Mouse (Mus musculus): ENCODE measurements at regions not wholly inside any gene's neighbourhood (a gene's known extent, or its start where the extent isn't known, plus 50 kb on each side); places are given as distances from the start of the nearest gene placed in this dataset.

DNA sequence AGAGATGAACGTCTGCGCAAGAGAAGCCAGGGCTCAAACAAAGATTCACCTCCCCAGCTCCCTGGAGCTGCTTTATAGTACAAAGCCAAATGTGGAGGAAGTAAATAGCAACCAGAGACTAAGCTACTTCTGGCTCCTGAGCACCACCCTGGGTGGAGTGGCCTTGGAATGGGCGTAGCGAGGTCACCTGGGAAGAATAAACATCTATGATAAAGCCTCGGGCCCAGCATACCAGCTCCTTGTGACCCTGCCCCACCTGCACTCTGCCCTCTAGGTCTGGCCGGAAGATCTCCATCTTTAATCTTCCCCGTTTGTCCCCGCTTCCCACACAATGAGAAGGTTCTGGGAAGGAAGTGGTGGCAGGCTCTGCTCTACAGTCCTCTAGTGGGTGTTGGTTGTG lies 61.0 kb upstream of the Ptpn3 start:
- DNase-seq (ENCODE audit: extremely low spot score, low spot score), result no peak

DNA sequence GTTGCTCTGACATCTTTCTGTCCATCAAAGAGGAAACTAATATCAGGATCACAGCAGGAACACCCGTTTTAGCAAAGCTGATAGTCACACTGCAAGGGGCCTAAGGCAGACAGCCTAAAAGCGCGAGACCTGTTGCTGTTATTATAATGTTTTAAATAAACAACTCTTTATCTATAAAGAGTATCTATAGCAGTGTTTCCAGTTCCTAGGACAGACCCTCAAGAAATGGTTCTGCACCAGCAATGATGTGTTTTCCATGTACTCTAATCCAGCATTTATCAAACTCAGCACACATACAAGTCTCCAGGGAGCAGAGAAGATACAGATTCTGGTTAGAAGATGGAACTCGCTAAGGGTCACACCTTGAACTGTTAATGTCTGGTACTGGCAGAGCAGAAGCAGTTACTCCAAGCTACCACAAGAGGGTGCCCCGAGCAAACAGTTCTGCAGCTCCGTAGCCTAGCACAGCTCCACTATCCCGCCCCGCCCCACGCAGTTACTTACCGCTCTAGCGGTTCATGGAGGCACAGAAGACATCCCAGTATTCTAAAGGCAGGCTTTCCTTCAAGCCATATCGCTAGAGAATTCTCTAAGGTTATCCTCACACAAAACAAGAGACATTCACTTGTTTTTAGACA lies 64.2 kb upstream of the Palm2 start:
- peak; percentile 67 for DNase-seq (ENCODE audit: extremely low spot score, low spot score)

DNA sequence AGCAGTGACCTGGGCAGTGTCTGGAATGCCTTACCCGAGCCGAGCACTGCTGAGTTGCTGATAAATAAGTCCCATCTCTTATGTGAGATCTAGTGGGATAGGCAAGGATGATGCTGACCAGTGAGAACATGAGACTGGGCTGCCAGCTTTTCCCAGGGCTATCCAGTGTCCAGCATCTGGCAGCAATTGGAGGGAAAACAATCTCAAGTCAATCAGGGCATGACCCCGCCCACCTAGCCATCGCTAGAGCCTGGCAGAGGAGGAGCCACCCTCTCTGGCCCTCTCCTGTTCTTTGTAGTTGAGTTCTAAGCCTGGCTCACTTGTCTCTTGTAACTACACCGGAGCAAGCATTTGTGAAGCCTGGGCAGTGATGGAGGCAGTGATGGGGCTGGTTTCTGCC lies 56.2 kb upstream of the Palm2 start:
- DNase-seq (ENCODE audit: extremely low spot score, low spot score), result peak; percentile 34

DNA sequence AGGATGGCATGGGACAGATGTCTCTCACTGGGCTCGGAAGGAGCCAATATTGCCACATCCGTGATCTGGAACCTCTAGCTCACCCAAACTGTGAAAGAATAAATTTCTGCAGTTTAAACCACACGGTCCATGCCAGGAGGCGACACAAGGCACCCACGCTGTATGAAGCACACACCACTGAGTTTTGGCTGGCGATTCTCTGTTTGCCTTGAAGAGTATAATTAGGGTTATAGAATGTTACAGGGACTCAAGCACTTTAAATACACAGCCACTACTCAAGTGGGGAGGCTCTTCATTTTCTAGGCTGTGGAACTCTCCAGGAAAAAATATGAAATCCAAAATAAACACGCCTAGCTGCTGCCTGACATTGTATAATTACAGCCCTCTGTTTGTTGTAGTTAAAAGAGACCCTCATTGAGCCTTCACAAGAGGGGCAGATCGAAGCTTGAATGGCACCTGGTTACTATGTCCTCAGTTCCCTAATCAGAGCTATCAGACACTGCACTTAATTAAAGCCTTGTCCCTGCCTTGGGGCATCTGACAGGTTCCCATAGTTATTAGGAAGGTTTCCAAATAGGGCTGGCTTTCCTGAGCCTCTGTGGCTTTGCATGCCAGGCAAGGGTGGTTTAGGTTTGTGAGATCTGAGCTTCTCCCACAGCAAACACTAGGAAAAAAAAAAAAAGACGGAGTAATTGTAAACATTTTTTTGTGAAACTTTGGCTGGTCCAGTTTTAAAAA lies 53.8 kb upstream of the Palm2 start:
- no peak for DNase-seq (ENCODE audit: extremely low spot score, low spot score)

DNA sequence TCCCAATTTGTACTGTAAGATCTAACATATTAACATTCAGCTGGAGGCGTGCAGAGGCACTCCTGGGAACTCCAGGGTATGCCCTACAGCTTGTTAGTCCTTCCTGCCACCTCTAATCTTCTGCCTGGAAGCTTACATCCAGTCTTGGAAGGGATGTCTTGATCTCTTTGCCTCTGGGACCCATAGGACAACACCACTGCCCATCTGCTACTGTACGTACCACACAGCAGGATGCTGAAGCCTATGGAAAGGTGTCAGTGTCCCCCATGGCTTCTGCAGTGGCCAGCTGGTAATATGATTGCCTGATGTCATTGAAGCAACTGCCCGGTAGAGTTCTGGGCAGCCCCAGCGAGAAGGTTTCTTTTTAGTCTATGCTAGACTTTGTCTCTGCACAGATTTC lies 52.7 kb upstream of the Palm2 start:
- DNase-seq (ENCODE audit: extremely low spot score, low spot score), result no peak

All from neural tube, embryonic 10.5 days (tissue).